Mouse (Mus musculus) midbrain, embryonic 15.5 days (tissue): ENCODE measurements around the gene Col9a1. TPM values are rescaled to one million over a fixed set of nuclear protein-coding genes. Genes with fewer than 3 reads are reported as not detected.

Experiments
- ATAC-seq: fragments of 200-750 bp; cut with Nextera tagmentation; replicated peaks from 2 replicates; pipeline ENCODE4 v1.8.0; 2017; ENCODE audit warnings: moderate TSS enrichment
- H3K27ac ChIP-seq: fragments of 300-500 bp; sonication (generic); 2 replicates; pipeline ENCODE4 v1.5.1; 2015; ENCODE audit warnings: mild to moderate bottlenecking, inconsistent platforms
- H3K27me3 ChIP-seq: fragments of 300-500 bp; sonication (generic); replicated peaks from 2 replicates; pipeline ENCODE4 v1.6.1; 2015; ENCODE audit warnings: inconsistent platforms
- H3K36me3 ChIP-seq: fragments of 300-500 bp; sonication (generic); replicated peaks from 2 replicates; pipeline ENCODE4 v1.6.1; 2015; ENCODE audit warnings: inconsistent platforms
- H3K4me1 ChIP-seq: fragments of 300-500 bp; sonication (generic); 2 replicates; pipeline ENCODE4 v1.6.1; 2015; ENCODE audit warnings: inconsistent platforms
- H3K4me2 ChIP-seq: fragments of 300-500 bp; sonication (generic); 2 replicates; pipeline ENCODE4 v1.6.1; 2015; ENCODE audit warnings: inconsistent platforms, mild to moderate bottlenecking, moderate library complexity
- H3K4me3 ChIP-seq: fragments of 300-500 bp; sonication (generic); 2 replicates; pipeline ENCODE4 v1.5.1; 2015; ENCODE audit warnings: mild to moderate bottlenecking, inconsistent platforms
- H3K9ac ChIP-seq: fragments of 300-500 bp; sonication (generic); 2 replicates; pipeline ENCODE4 v1.6.1; 2015; ENCODE audit warnings: mild to moderate bottlenecking, inconsistent platforms
- H3K9me3 ChIP-seq: fragments of 300-500 bp; sonication (generic); 2 replicates; pipeline ENCODE4 v1.6.1; 2016; ENCODE audit warnings: inconsistent platforms
- WGBS: fragments of 180-500 bp; shearing (Covaris S2); methylation state at CpG from one replicate; pipeline ENCODE4 v1.1.7; 2015; ENCODE audit warnings: mixed read lengths; 5-methylcytosine and 5-hydroxymethylcytosine counted together
- polyA plus RNA-seq: library from polyadenylated mRNA; unstranded; fragments of >200 nt; fragmentation: Nextera tagmentation; extraction: Ambion mirVana; gene quantifications from 2 replicates; pipeline ENCODE4 v1.2.1, GENCODE M21; 2015

Gene Col9a1
- polyA plus RNA-seq, 1 experiment from 2014 or later, result 1.1 TPM

GRCm38 (mm10) chr1:24249105-24249664 is 71.8 kb downstream of the Col9a1 start:
- Histone ChIP-seq H3K4me3 (no peak overlapping the region), H3K9ac (no peak overlapping the region), H3K36me3 (no peaks in the 10 kb centered on the region), H3K4me1 (peaks cover 8% of the 10 kb centered on the region), H3K9me3 (no peaks in the 10 kb centered on the region), H3K4me2 (no peak overlapping the region), H3K27me3 (0 out of 2 replicates have a peak, but pooled peaks cover 3% of the 10 kb centered on the region), H3K27ac (peak overlapping the region; percentile 73)
- 41% methylated on average over 3 of the region's 3 CpGs for WGBS
- ATAC-seq, result peak; percentile 89

GRCm38 (mm10) chr1:24257961-24258360 is 80.6 kb downstream of the Col9a1 start:
- Histone ChIP-seq H3K4me1 (no peaks in the 10 kb centered on the region), H3K4me3 (no peak overlapping the region), H3K27ac (no peak overlapping the region), H3K9ac (no peak overlapping the region), H3K27me3 (no peaks in the 10 kb centered on the region), H3K9me3 (no peaks in the 10 kb centered on the region), H3K36me3 (no peaks in the 10 kb centered on the region), H3K4me2 (no peak overlapping the region)
- no peak for ATAC-seq
- WGBS, result 78% methylated on average over 5 of the region's 5 CpGs

- Histone ChIP-seq H3K27ac (no peak overlapping the region), H3K27me3 (no peaks in the 10 kb centered on the region), H3K9ac (no peak overlapping the region), H3K9me3 (no peaks in the 10 kb centered on the region), H3K4me1 (no peaks in the 10 kb centered on the region), H3K36me3 (no peaks in the 10 kb centered on the region), H3K4me3 (no peak overlapping the region), H3K4me2 (no peak overlapping the region)
- no peak for ATAC-seq
- 76% methylated on average over 6 of the region's 6 CpGs for WGBS
These were observed 82.0 kb downstream of the Col9a1 start for GRCm38 (mm10) chr1:24259419-24259818.

DNA sequence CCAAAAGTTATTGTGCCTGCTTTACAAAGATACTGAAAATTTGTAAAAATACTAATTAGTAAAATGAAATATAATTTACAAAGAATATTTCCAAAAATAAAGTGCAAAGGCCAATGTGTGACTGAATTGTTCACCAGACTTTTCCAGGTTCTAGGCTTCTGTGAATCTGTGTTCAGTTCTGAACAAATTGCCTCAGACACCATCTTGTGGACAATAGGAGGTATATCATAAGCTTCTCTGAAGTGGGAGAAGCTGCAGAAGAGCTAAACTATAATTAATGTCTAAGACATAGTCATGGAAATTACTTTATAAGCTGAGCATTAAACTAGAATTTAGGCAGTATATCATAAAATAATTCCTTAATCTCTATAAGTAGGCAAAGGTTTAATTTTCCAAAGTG is 83.8 kb downstream of the Col9a1 start:
- Histone ChIP-seq H3K4me3 (no peak overlapping the region), H3K4me2 (no peak overlapping the region), H3K27ac (no peak overlapping the region), H3K9me3 (no peaks in the 10 kb centered on the region), H3K4me1 (no peaks in the 10 kb centered on the region), H3K36me3 (no peaks in the 10 kb centered on the region), H3K9ac (no peak overlapping the region), H3K27me3 (no peaks in the 10 kb centered on the region)
- no peak for ATAC-seq

DNA sequence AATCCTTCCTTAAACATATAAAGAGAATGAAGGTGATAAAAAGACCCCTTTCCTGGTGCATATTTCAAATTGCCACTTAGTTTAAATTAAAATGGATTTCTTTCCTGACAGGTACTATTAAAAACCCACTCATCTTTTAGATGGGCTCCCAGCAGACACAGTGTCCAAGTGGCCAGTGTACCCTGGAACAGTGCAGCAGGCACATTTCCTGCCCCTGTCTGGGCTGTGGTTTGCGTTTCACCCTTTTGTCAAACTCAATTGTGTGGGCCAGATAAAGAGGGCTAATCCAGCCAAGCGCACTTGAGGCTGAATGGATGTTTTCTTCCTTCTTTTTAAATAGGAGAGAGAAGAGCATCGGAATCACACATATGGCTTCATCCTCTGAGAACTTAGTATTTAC is 89.6 kb downstream of the Col9a1 start:
- Histone ChIP-seq H3K4me1 (no peaks in the 10 kb centered on the region), H3K9me3 (no peaks in the 10 kb centered on the region), H3K4me2 (no peak overlapping the region), H3K4me3 (no peak overlapping the region), H3K27ac (no peak overlapping the region), H3K27me3 (no peaks in the 10 kb centered on the region), H3K9ac (no peak overlapping the region), H3K36me3 (no peaks in the 10 kb centered on the region)
- 9% methylated on average over 3 of the region's 3 CpGs for whole genome bisulfite sequencing
- ATAC-seq, result no peak

DNA sequence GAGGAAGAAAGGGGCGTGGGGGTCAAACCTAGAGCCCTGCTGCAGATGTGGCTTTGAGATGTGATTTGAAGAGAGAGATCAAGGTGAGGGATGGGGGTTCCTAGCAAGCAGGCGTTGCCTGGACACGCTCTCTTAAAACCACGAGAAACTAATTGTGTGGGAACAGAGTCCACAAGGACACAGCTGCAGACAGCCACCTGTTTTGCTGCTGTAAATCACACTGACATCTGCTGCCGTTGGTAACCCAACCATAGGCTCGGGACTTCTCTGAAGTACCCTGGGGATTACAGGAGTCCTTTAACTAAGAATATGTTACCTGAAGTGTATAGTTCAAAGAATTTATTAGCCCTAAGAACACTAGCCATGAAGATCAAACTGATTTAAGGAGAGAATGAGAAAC is 109.0 kb downstream of the Col9a1 start:
- WGBS, result 53% methylated on average over 6 of the region's 6 CpGs
- no peaks in the 10 kb centered on the region for H3K4me1 ChIP-seq
- H3K4me3 ChIP-seq, result no peak overlapping the region
- H3K4me2 ChIP-seq, result no peak overlapping the region
- H3K9me3 ChIP-seq, result no peaks in the 10 kb centered on the region
- H3K36me3 ChIP-seq, result no peaks in the 10 kb centered on the region
- no peak for ATAC-seq
- no peak overlapping the region for H3K9ac ChIP-seq
- no peak overlapping the region for H3K27ac ChIP-seq
- H3K27me3 ChIP-seq, result no peaks in the 10 kb centered on the region

DNA sequence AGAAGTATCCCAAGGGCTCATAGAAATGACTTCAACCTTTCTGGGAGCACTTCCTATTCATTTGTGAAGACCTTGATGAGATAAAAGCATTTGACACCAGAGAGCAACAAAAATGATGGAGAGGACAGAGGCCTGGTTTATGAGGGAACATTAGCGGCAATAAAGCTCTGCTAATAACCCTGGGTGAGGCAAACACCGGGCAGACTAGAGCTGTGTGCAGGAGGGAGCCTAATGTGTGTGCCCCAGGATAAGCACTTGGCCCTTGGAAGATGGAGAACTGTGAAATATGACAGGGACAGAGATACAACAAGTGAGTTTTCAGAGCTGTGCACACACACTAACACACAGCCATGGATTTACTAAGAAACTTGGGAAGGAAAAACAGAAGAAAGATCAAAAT is 115.1 kb downstream of the Col9a1 start:
- WGBS, result 81% methylated on average over 2 of the region's 2 CpGs
- ATAC-seq, result no peak

DNA sequence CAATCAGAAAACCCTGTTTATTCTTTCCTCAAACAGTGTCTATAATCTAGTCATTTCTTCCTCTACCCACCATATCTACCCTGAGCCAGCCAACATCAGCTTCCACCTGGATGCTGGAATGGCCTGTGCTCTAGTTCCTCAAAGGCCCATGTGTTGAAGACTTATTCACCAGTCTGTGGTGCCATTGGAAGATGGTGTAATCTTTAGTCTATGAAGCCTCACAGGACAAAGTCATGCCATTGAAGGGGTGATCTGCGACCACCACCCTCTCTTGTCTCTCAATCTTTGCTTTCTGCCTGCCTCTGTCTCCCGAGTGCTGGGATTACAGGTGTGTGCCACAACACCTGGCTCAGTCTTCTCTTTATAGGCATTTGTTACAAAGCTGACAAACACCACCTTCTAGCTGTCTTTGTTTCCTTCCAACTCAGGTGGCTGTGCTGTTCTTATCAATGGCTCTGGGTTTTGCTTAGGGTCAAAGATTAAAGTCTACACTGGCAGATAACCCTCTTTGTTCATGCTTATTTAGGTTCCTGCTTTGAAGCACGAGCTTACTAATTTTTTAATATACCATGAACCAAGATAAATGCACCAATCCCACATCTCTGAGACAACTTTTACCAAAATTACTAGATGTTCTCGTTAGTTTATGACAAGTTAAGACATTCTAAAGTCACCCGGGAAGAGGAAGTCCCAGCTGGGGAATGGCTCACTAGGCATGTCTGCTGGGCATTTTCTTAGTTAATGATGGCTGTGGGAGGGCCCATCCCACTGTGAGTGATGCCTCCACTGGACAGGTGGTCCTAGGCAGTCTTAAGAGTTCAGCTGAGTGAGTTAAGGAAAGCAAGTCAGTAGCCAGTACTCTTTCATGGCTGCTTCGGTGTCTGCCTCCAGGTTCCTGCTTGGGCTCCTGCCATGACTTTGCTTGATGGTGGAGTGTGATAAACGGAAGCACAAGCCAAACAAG is 117.9 kb downstream of the Col9a1 start:
- no peak for ATAC-seq
- Histone ChIP-seq H3K4me2 (no peak overlapping the region), H3K36me3 (no peaks in the 10 kb centered on the region), H3K27me3 (no peaks in the 10 kb centered on the region), H3K4me1 (no peaks in the 10 kb centered on the region), H3K27ac (no peak overlapping the region), H3K9me3 (no peaks in the 10 kb centered on the region), H3K4me3 (no peak overlapping the region), H3K9ac (no peak overlapping the region)
- 80% methylated on average over 7 of the region's 7 CpGs for WGBS

More for the DNA sequence above, 115.1 kb downstream of the Col9a1 start:
- Histone ChIP-seq H3K4me3 (no peak overlapping the region), H3K27me3 (no peaks in the 10 kb centered on the region), H3K36me3 (no peaks in the 10 kb centered on the region), H3K9me3 (no peaks in the 10 kb centered on the region), H3K4me1 (no peaks in the 10 kb centered on the region), H3K27ac (no peak overlapping the region), H3K9ac (no peak overlapping the region), H3K4me2 (no peak overlapping the region)

- Histone ChIP-seq H3K4me2 (no peak overlapping the region), H3K27me3 (no peaks in the 10 kb centered on the region), H3K27ac (no peak overlapping the region), H3K36me3 (no peaks in the 10 kb centered on the region), H3K4me1 (no peaks in the 10 kb centered on the region), H3K9me3 (no peaks in the 10 kb centered on the region), H3K4me3 (no peak overlapping the region), H3K9ac (no peak overlapping the region)
- 88% methylated on average over 3 of the region's 3 CpGs for WGBS
- ATAC-seq, result no peak
These were observed 123.3 kb downstream of the Col9a1 start for GRCm38 (mm10) chr1:24300700-24301099.

Other genes with a start within 250 kb of the Col9a1 start
- 87.7 and 97.8 TPM in 2 replicates for gene Sdhaf4, start 172.0 kb upstream of the Col9a1 start, polyA plus RNA-seq
- 23.9 and 27.7 TPM in 2 replicates for gene Fam135a, start 77.3 kb upstream of the Col9a1 start, polyA plus RNA-seq